Mouse (Mus musculus) G1E (cell line): ENCODE data around the gene Rasd2.

Experiments used
- CTCF ChIP-seq: IDR thresholded peaks from 2 replicates; pipeline ENCODE4 v1.5.1; 2012; ENCODE audit warnings: low read depth, low read length, inconsistent platforms, mixed read lengths
- GATA1 ChIP-seq: IDR thresholded peaks from 2 replicates; pipeline ENCODE4 v1.6.1; 2012; ENCODE audit warnings: borderline replicate concordance, low read length, inconsistent platforms, mixed read lengths
- GATA2 ChIP-seq: IDR thresholded peaks from 2 replicates; pipeline ENCODE4 v1.6.1; 2012; ENCODE audit warnings: low read depth, low read length, inconsistent platforms, borderline replicate concordance

- TF ChIP-seq CTCF (no peak), GATA2 (no peak), GATA1 (no peak)
Observed at GRCm38 (mm10) chr8:75212631-75213306, 975 bp upstream of the Rasd2 start.
